Mouse (Mus musculus) neural tube, embryonic 15.5 days (tissue): ENCODE results near the gene Tas2r143. TPM values are rescaled to one million over a fixed set of nuclear protein-coding genes. Genes with fewer than 3 reads are reported as not detected.

Experiments
- ATAC-seq: fragments of 200-750 bp; cut with Nextera tagmentation; 2 replicates; pipeline ENCODE4 v1.8.0; 2017; ENCODE audit warnings: mild to moderate bottlenecking, moderate TSS enrichment, moderate library complexity; ENCODE audit not compliant: low FRiP score
- H3K27ac ChIP-seq: fragments of 300-500 bp; sonication (generic); replicated peaks from 2 replicates; pipeline ENCODE4 v1.5.1; 2015; ENCODE audit warnings: mild to moderate bottlenecking, inconsistent platforms
- H3K27me3 ChIP-seq: fragments of 300-500 bp; sonication (generic); replicated peaks from 2 replicates; pipeline ENCODE4 v1.6.1; 2015; ENCODE audit warnings: inconsistent platforms
- H3K36me3 ChIP-seq: fragments of 300-500 bp; sonication (generic); 2 replicates; pipeline ENCODE4 v1.6.1; 2015; ENCODE audit warnings: inconsistent platforms
- H3K4me1 ChIP-seq: fragments of 300-500 bp; sonication (generic); 2 replicates; pipeline ENCODE4 v1.6.1; 2015; ENCODE audit warnings: inconsistent platforms
- H3K4me2 ChIP-seq: fragments of 300-500 bp; sonication (generic); 2 replicates; pipeline ENCODE4 v1.6.1; 2015; ENCODE audit warnings: inconsistent platforms, mild to moderate bottlenecking, moderate library complexity
- H3K4me3 ChIP-seq: fragments of 300-500 bp; sonication (generic); replicated peaks from 2 replicates; pipeline ENCODE4 v1.5.1; 2015; ENCODE audit warnings: mild to moderate bottlenecking, inconsistent platforms
- H3K9ac ChIP-seq: fragments of 300-500 bp; sonication (generic); replicated peaks from 2 replicates; pipeline ENCODE4 v1.6.1; 2015; ENCODE audit warnings: mild to moderate bottlenecking, inconsistent platforms
- H3K9me3 ChIP-seq: fragments of 300-500 bp; sonication (generic); replicated peaks from 2 replicates; pipeline ENCODE4 v1.6.1; 2016; ENCODE audit warnings: inconsistent platforms
- WGBS: fragments of 180-500 bp; shearing (Covaris S2); methylation state at CpG from one replicate; pipeline ENCODE4 v1.1.7; 2015; ENCODE audit warnings: mixed read lengths; 5-methylcytosine and 5-hydroxymethylcytosine counted together
- polyA plus RNA-seq: library from polyadenylated mRNA; unstranded; fragments of >200 nt; fragmentation: Nextera tagmentation; extraction: Ambion mirVana; gene quantifications from 2 replicates; pipeline ENCODE4 v1.2.1, GENCODE M21; 2015

Gene Tas2r143
- polyA plus RNA-seq, 1 experiment from 2014 or later, result not detected

DNA sequence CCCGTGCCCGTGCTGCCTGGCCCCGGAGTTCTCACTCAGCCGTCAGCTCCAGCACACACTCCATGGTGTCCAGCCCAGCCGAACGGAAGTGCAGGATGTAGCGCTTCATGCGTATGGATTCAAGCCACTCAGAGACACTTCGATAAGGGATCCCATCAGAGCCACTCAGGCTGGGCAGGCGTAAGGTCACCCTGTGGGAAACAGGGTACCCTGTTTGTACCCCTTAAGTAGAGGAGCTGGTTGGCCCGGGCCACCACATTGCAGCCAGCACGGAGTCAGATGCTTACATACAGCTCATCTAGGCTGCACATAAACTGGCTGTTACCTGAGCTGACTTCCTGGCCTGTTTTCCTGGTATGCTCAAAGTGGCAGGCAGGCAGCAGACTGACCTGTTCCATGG lies 41.1 kb upstream of the Tas2r143 start:
- ATAC-seq, result no peak

DNA sequence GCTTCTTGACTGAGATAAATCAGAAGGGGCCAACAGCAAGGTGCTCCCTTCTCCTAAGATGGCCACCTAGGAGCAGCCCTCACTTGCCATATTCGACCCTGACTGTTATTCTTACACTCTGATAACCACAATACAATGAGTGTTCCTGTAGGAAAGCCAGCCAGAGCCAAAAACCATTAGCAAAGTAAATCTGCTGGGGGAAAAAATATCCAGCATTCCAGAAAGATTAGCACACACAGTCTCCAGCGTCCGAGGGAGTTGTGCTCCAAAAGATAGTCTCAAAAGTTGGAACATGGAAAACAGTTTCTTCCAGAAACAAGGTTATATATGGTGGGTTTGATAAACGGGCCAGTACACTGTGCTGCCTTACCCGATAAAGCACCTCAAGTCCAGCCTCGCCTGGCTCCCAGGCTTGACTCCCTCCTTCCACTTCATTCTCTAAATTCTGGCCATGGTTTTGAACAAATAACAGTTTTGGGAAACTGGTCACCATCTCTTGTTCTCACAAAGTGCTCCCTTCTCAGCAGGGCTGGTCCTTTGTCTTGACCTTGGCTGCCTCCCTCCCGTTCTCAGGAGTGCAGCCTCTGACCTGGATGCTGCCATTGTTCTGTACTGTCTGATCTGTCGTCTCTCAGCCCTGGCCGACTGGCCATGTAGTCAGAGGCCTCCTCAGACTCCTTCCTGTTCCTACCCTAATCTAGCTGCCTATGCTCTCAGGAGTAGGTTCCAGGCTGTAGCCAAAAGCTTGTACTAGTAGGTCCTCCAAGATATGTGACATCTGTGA lies 40.5 kb upstream of the Tas2r143 start:
- Histone ChIP-seq H3K4me3 (no peak overlapping the region), H3K27ac (no peak overlapping the region), H3K4me1 (peaks cover 6% of the 10 kb centered on the region), H3K4me2 (no peak overlapping the region), H3K27me3 (no peaks in the 10 kb centered on the region), H3K9me3 (no peaks in the 10 kb centered on the region), H3K36me3 (peaks cover 49% of the 10 kb centered on the region), H3K9ac (no peak overlapping the region)
- 74% methylated on average over 9 of the region's 9 CpGs for WGBS
- no peak for ATAC-seq

More for the DNA sequence above, 41.1 kb upstream of the Tas2r143 start:
- 92% methylated on average over 12 of the region's 12 CpGs for WGBS
- Histone ChIP-seq H3K27ac (no peak overlapping the region), H3K4me2 (no peak overlapping the region), H3K9ac (no peak overlapping the region), H3K27me3 (no peaks in the 10 kb centered on the region), H3K4me3 (no peak overlapping the region), H3K9me3 (no peaks in the 10 kb centered on the region), H3K36me3 (peaks cover 49% of the 10 kb centered on the region), H3K4me1 (peaks cover 12% of the 10 kb centered on the region)

DNA sequence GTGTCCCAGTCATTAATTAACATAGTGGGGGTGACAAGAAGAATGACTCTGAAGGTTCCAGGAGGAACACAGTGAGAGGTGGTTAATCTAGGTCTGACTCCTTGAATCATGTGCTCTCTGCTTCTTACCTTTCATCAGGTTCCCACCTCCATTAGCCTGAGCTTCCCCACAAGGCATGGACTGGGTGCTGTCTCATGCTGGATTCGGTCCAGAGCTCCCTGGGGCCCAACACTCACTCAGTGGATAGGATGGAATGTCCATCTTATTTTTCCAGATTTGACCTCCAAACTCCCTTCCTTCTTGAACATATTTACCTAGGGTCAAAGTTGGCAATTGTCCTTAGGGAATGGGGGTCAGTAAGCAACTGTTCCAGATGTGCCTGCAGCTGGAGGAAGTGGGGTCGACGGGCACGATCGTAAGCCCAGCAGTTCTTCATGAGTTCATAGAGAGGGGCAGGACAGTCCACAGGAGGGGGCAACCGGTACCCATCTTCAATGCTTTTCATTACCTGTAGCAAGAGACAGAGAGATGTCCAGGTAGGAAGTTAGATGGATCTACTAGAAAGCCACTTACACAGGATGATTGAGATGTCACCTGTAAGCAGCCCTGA lies 39.7 kb upstream of the Tas2r143 start:
- no peak overlapping the region for H3K4me3 ChIP-seq
- no peak overlapping the region for H3K27ac ChIP-seq
- peaks cover 49% of the 10 kb centered on the region for H3K36me3 ChIP-seq
- H3K4me1 ChIP-seq, result 0 out of 2 replicates have a peak, but pooled peaks cover 4% of the 10 kb centered on the region
- no peak overlapping the region for H3K9ac ChIP-seq
- H3K9me3 ChIP-seq, result no peaks in the 10 kb centered on the region
- no peaks in the 10 kb centered on the region for H3K27me3 ChIP-seq
- ATAC-seq, result no peak
- H3K4me2 ChIP-seq, result no peak overlapping the region
- 95% methylated on average over 6 of the region's 6 CpGs for WGBS

DNA sequence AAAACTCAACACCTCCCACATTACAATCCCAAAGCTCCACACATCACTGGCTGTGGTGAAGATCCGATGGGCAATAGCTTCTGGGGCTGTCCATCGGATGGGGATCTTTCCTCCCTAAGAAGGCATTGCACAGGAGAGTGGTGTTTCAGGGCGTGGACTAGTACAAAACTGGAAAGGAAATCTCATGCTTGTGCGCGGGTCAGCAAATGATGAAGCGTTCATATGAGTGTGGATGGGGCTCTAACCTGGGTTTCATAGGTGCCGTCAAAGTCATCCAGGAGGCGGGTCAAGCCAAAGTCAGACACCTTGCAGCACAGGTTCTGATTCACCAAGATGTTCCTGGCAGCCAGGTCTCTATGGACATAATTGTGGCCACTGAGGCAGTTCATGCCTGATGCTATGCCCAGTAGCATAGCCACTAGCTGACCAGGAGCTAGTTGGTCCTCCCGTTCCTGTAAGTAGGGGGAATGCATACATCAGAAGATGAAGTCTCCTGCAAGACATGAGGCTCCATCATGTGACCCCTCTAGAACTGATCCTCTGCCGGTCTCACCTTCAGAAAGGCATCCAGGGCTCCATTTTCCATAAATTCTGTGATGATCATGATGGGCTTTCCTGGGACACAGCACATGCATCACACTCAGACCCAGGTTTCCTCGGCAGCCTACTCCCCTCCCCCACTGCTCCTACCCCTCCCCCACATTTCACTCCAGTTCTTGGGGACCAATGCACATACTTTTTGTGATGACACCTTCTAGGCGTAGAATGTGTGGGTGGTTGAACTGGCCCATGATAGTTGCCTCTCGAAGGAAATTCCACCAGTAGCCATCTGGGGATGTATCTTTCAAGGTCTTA lies 38.8 kb upstream of the Tas2r143 start:
- Histone ChIP-seq H3K4me3 (no peak overlapping the region), H3K9me3 (no peaks in the 10 kb centered on the region), H3K27ac (no peak overlapping the region), H3K4me2 (no peak overlapping the region), H3K27me3 (no peaks in the 10 kb centered on the region), H3K4me1 (0 out of 2 replicates have a peak, but pooled peaks cover 4% of the 10 kb centered on the region), H3K36me3 (peaks cover 42% of the 10 kb centered on the region), H3K9ac (no peak overlapping the region)
- no peak for ATAC-seq
- WGBS, result 93% methylated on average over 13 of the region's 13 CpGs

DNA sequence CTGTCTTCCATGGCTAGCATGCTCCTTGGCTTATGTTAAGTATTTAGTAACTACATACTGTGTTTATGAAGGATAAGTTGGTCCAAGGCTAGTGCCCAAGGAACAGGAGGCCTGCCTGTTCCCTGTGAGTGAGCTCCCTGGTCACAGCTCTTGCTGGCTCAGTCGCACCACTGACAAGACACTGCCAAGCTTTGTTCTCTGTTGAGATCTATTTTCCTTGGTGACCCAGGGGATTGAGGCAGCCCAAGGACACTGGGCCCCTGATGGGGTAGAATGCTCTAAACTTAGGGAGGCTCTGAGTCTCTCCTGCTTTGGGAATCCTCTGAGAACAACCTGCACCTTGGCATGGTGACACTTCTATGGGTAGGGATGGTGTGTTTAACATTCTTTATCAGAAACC lies 38.0 kb upstream of the Tas2r143 start:
- Histone ChIP-seq H3K9ac (no peak overlapping the region), H3K4me3 (no peak overlapping the region), H3K9me3 (no peaks in the 10 kb centered on the region), H3K4me2 (no peak overlapping the region), H3K36me3 (peaks cover 34% of the 10 kb centered on the region), H3K4me1 (0 out of 2 replicates have a peak, but pooled peaks cover 4% of the 10 kb centered on the region), H3K27me3 (no peaks in the 10 kb centered on the region), H3K27ac (no peak overlapping the region)
- 71% methylated on average over 1 of the region's 1 CpGs for WGBS
- ATAC-seq, result no peak

DNA sequence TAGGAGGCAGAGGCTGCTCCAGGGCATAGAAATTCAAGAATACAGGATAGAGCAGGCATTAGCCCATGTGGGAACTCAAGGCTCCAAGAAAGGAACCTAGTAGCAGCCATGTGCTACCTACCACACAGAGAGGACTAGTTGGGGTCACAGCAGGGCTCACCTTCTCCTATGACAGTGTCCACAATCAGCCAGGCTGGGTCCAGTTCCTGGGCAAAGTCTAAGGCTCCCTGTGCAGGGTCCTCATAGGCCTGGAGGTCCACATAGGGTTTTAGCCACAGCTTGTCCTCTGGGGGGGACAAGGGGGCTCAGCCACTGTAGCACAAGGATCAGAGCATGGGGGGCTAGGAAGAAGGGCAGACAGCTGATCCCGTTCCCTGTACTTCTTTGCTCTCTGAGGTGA lies 37.5 kb upstream of the Tas2r143 start:
- ATAC-seq, result no peak
- 86% methylated on average over 1 of the region's 1 CpGs for WGBS
- Histone ChIP-seq H3K9ac (no peak overlapping the region), H3K4me2 (no peak overlapping the region), H3K27ac (no peak overlapping the region), H3K4me1 (0 out of 2 replicates have a peak, but pooled peaks cover 4% of the 10 kb centered on the region), H3K27me3 (no peaks in the 10 kb centered on the region), H3K36me3 (peaks cover 30% of the 10 kb centered on the region), H3K4me3 (no peak overlapping the region), H3K9me3 (no peaks in the 10 kb centered on the region)

DNA sequence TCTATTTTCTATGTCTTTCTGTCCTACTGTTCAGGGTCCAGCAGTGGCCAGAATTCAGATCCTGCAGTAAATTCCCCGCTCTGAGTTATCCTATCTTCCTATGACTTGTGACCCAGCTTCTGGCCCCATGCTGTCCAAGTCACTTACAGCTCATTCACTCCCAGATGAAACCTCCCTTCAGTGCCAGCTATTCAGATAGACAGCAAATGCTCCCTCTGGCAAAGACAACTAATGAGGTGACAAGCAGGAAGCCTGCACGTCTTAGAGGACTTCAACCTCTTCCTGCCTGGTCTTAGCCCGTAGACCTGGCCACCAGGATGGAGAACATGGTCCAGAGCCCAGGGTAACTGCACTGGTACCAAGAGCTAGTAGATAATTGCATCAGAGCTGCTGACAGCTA lies 37.1 kb upstream of the Tas2r143 start:
- Histone ChIP-seq H3K4me3 (no peak overlapping the region), H3K27ac (no peak overlapping the region), H3K4me2 (no peak overlapping the region), H3K27me3 (no peaks in the 10 kb centered on the region), H3K9ac (no peak overlapping the region), H3K9me3 (no peaks in the 10 kb centered on the region), H3K4me1 (0 out of 2 replicates have a peak, but pooled peaks cover 4% of the 10 kb centered on the region), H3K36me3 (peaks cover 25% of the 10 kb centered on the region)
- 63% methylated on average over 3 of the region's 3 CpGs for WGBS
- no peak for ATAC-seq

DNA sequence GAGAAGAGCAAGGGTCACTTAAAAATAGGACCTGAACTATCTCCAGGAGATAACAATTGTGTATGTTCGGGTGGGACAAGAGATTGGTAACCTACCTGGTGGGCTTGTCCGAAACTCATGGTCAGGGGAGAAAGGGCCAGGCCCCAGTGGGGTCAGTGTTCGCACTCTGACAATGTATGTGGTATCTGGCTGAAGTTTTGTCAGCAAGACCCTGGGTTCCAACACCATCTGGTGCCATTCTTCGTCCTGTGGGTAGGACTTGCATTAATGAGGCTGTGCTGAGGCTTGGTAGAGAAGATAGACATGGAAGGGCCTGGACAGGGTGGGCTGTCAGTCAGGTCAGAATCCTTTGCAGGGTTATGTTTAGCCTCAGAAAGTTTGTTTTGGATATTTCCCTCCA lies 36.0 kb upstream of the Tas2r143 start:
- Histone ChIP-seq H3K27me3 (no peaks in the 10 kb centered on the region), H3K4me1 (0 out of 2 replicates have a peak, but pooled peaks cover 4% of the 10 kb centered on the region), H3K4me3 (no peak overlapping the region), H3K9ac (no peak overlapping the region), H3K4me2 (no peak overlapping the region), H3K27ac (no peak overlapping the region), H3K9me3 (no peaks in the 10 kb centered on the region), H3K36me3 (peaks cover 15% of the 10 kb centered on the region)
- 92% methylated on average over 4 of the region's 4 CpGs for WGBS
- ATAC-seq, result no peak

DNA sequence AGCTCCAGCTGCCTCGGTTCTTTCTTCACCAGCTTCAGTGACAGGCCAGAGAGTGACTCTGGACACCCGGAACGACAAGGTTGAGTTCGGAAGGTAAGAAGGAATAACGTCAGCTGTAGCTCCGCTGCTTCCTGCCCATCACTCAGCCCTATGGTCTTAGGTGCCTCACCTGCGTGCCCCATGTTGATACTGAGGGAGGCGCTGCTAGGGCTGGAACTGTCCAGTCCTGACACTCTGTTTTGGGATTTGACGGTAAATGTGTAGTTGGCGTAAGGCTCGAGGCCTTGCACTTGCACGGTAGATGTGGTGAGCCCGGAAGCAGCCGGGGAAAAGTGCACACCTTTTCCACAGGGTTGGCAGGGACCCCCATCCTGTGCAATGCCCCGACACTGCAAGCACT lies 35.4 kb upstream of the Tas2r143 start:
- no peak for ATAC-seq
- H3K4me1 ChIP-seq, result 0 out of 2 replicates have a peak, but pooled peaks cover 4% of the 10 kb centered on the region
- H3K9me3 ChIP-seq, result no peaks in the 10 kb centered on the region
- no peak overlapping the region for H3K4me2 ChIP-seq
- no peak overlapping the region for H3K27ac ChIP-seq
- H3K9ac ChIP-seq, result no peak overlapping the region
- H3K27me3 ChIP-seq, result no peaks in the 10 kb centered on the region
- H3K4me3 ChIP-seq, result no peak overlapping the region
- 95% methylated on average over 15 of the region's 15 CpGs for WGBS
- peaks cover 11% of the 10 kb centered on the region for H3K36me3 ChIP-seq

DNA sequence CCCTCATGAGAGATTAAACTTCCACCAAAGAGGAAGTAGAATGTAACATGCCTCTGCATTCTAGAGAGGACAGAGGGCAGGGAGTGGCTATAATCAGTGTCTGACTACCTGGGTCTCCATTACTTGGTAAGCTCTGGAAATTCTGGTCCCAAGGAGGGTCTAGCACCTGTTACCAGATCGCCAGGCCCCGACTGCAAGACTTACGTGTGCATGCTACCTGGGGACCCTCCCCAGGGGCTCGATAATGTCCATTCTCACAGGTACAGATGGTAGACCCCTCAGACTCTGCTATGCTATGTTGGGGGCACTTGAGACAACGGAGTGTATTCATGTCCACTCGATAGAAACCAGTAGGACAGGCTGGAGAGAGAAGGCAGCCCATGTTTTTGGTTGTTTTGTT lies 34.8 kb upstream of the Tas2r143 start:
- no peak overlapping the region for H3K4me2 ChIP-seq
- no peak overlapping the region for H3K9ac ChIP-seq
- H3K27me3 ChIP-seq, result no peaks in the 10 kb centered on the region
- no peak overlapping the region for H3K4me3 ChIP-seq
- no peak overlapping the region for H3K27ac ChIP-seq
- H3K9me3 ChIP-seq, result no peaks in the 10 kb centered on the region
- no peak for ATAC-seq
- 93% methylated on average over 6 of the region's 6 CpGs for WGBS
- H3K36me3 ChIP-seq, result peaks cover 5% of the 10 kb centered on the region
- H3K4me1 ChIP-seq, result 0 out of 2 replicates have a peak, but pooled peaks cover 4% of the 10 kb centered on the region

DNA sequence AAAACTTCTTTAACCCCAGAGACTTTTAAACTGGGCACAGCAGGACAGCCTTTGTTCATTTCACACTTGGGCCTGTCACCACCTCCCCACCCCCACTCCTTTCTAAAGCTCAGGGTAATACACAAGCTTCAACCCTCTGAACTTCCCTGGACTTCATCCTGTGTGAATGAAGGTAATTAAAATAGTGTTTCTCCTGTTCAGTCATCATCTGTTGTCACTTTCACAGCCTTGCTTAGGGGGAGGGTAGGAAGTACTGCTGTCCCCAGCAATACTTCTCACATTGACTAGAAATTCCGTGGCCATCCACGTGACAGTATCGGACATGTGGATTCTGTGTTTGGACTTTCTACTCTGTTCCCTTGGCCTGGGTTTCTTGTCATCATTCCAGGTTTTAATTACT lies 30.2 kb upstream of the Tas2r143 start:
- 10% methylated on average over 3 of the region's 3 CpGs for WGBS

More for the DNA sequence above, 30.2 kb upstream of the Tas2r143 start:
- Histone ChIP-seq H3K36me3 (no peaks in the 10 kb centered on the region), H3K27ac (no peak overlapping the region), H3K27me3 (0 out of 2 replicates have a peak, but pooled peaks cover 3% of the 10 kb centered on the region), H3K4me3 (no peak overlapping the region), H3K4me2 (no peak overlapping the region), H3K4me1 (peaks cover 14% of the 10 kb centered on the region), H3K9me3 (no peaks in the 10 kb centered on the region), H3K9ac (no peak overlapping the region)
- ATAC-seq, result no peak
